Mouse (Mus musculus) kidney, adult 2 months (tissue): ENCODE measurements at regions not wholly inside any gene's neighbourhood (a gene's known extent, or its start where the extent isn't known, plus 50 kb on each side); places are given as distances from the start of the nearest gene placed in this dataset.

Experiments used
- CTCF ChIP-seq: fragments of 200-500 bp; conservative IDR thresholded peaks from 2 replicates; pipeline ENCODE4 v1.5.1; 2011; ENCODE audit warnings: low read depth, mild to moderate bottlenecking, control low read depth, low read length, moderate library complexity, mixed read lengths; ENCODE audit not compliant: insufficient read depth, insufficient read length
- POLR2A ChIP-seq: fragments of 200-500 bp; IDR thresholded peaks from one replicate; pipeline ENCODE4 v1.6.1; 2011; ENCODE audit warnings: low read depth, low read length, control low read depth

DNA sequence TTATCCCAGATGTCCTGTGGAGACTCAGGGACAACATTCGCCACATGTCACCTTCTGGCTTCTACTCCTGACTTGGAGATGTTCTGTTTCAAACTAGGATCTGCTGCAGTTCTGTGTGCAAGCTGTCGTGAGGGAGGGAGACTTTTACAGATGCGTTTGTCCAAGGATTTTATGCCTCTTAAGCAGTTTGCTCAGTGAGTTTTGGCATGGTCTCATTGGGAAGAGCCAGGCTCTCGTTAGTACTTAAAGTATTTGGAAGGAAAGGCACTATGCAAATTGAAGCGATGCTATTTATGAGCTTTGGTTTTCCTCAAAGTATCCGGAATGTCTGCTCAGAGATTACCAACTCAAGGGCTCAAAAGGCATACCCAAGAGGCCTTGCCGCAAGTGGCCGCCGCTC, 227.0 kb upstream of the Tars start:
- no peak for TF ChIP-seq CTCF
- TF ChIP-seq POLR2A, result no peak
